Mouse (Mus musculus): Measurements from ENCODE around the gene Pla2g6.

DNA sequence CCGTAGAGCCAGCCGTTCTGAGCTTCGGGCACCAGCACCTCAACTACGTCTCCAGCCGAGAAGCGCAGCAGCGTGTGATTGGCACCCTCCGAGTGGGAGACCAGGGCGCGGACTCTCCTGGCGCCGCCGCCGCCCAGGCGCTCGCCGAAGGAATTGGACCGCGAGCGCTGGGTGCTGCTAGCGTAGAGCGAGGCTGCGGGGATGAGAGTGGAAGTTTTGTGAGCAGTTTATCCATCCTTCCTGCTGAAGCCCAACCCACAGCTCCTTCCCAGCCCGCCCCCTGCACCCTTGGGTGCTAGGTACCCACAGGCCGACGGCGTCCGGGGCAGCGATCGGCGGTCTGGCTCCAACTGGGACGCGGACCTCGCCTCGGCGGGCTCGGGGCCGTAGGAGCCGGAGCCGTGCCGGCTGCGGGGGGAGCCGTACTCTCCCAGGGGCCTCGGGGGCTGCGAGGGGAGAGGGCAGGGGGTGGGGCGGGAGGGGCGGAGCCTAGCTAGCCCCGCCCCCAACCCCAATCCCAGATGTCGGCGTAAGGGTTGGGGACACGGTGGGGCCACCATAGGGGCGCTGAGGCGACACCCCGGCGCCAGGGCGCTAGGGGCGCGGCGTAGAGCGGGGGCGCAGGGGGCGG is 67.0 kb downstream of the Pla2g6 start:
- TF ChIP-seq CTCF (IDR thresholded peaks at IDR 0.05; ENCODE audit: low read depth) (no peak), EP300 (optimal IDR thresholded peaks at IDR 0.05) (no peak)
